ENCODE assay signal across 10 mouse cellular contexts in the genomic region with DNA sequence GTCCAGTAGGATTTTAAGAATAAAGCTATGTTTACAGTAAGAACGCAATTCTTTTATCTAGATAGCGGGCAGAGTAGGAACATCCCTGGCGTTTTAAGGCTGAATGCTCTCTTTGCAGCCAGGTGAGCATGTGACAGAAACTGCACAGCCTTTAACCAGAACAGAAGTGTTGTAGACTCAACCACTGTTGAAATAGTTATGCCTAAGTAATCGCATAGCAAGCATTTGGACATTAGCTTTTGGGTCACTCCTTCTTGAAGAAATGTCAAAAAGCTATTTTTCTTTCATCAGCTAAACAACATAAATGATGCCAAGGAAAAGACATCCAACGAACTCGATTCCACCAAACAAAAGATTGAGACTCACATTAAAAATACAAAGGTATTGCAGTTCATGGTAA.
A peak's percentile ranks its signal among the peaks of the same experiment; 100 is the strongest.
DNase-seq lines count a peak whose midpoint lies in the region; ATAC-seq and TF ChIP-seq lines count a peak whose summit lies in the region.
"Had no signal": no experiment of that assay in that cellular context is flagged by ENCODE, and none has a peak within 500 bp of the region (broad histone marks: within the 10 kb centered on the region; RNA-seq: fewer than 3 reads in every experiment).

No protein-coding gene starts in this region.

- H3K4me2 ChIP-seq in kidney, embryonic 16.5 days (replicated peaks; ENCODE audit: low read depth, low read length): peak overlapping the region; percentile 43
- H3K4me2 ChIP-seq in forebrain, embryonic 12.5 days: peak overlapping the region; percentile 35
- H3K4me2 ChIP-seq in hindbrain, postnatal 0 days (ENCODE audit: low read depth, low read length): peak overlapping the region; percentile 45
- peak overlapping the region; percentile 44 for H3K4me2 ChIP-seq in neural tube, embryonic 13.5 days

- WGBS in kidney, embryonic 16.5 days: 52% methylated on average over 6 of the region's 6 CpGs
- 44% methylated on average over 6 of the region's 6 CpGs for WGBS in kidney, adult 2 months
- WGBS in forebrain, embryonic 12.5 days: 46% methylated on average over 6 of the region's 6 CpGs
- 23% methylated on average over 6 of the region's 6 CpGs for WGBS in hindbrain, postnatal 0 days
- WGBS in neural tube, embryonic 13.5 days: 42% methylated on average over 6 of the region's 6 CpGs

- no peaks in the 10 kb centered on the region for H3K27me3 ChIP-seq in kidney, embryonic 16.5 days (ENCODE audit: insufficient read depth, low read length)
- H3K27me3 ChIP-seq in kidney, adult 2 months (replicated peaks; ENCODE audit: control insufficient read depth, insufficient read depth, low read length): no peaks in the 10 kb centered on the region
- H3K27me3 ChIP-seq in forebrain, embryonic 12.5 days: no peaks in the 10 kb centered on the region
- H3K27me3 ChIP-seq in hindbrain, postnatal 0 days (ENCODE audit: insufficient read depth, low read length): no peaks in the 10 kb centered on the region
- H3K27me3 ChIP-seq in neural tube, embryonic 13.5 days: no peaks in the 10 kb centered on the region

- H3K9ac ChIP-seq in kidney, embryonic 16.5 days (replicated peaks; ENCODE audit: low read length): no peak overlapping the region
- H3K9ac ChIP-seq in forebrain, embryonic 12.5 days: no peak overlapping the region
- no peak overlapping the region for H3K9ac ChIP-seq in hindbrain, postnatal 0 days (replicated peaks; ENCODE audit: low read length)
- 0 out of 2 replicates have a peak overlapping the region, but pooled peaks have one; percentile 27 for H3K9ac ChIP-seq in neural tube, embryonic 13.5 days

- DNase-seq in kidney, adult 2 months: no peak
- DNase-seq in hindbrain, postnatal 0 days (ENCODE audit: low spot score): peak; percentile 19
- no peak for DNase-seq in MN1 (ENCODE audit: low spot score)
- no peak for DNase-seq in ovary, adult 18-20 months (ENCODE audit: low spot score)
- DNase-seq: spleen, adult 18-20 months had no signal

- 0 out of 2 replicates have a peak overlapping the region, but pooled peaks have one; percentile 16 for H3K27ac ChIP-seq in kidney, embryonic 16.5 days (ENCODE audit: low read length)
- no peak overlapping the region for H3K27ac ChIP-seq in kidney, adult 2 months (ENCODE audit: insufficient read depth, low read depth, low read length)
- H3K27ac ChIP-seq in forebrain, embryonic 12.5 days: 0 out of 2 replicates have a peak overlapping the region, but pooled peaks have one; percentile 3
- H3K27ac ChIP-seq in hindbrain, postnatal 0 days: peak overlapping the region; percentile 60; the same call in 1 of the 2 replicates
- peak overlapping the region; percentile 29; the same call in 1 of the 2 replicates for H3K27ac ChIP-seq in neural tube, embryonic 13.5 days (replicated peaks)

- no peak for TF ChIP-seq CTCF in kidney, adult 2 months (conservative IDR thresholded peaks at IDR 0.05; ENCODE audit: insufficient read depth, insufficient read length, low read depth, low read length)
- no peak for TF ChIP-seq CTCF in hindbrain, postnatal 0 days (IDR thresholded peaks at IDR 0.05; ENCODE audit: low read depth)

- peaks cover 16% of the 10 kb centered on the region; the same call in 1 of the 2 replicates for H3K4me1 ChIP-seq in kidney, embryonic 16.5 days (ENCODE audit: insufficient read depth, low read length)
- H3K4me1 ChIP-seq in kidney, adult 2 months (ENCODE audit: control insufficient read depth, insufficient read depth, low read length): peaks cover 3% of the 10 kb centered on the region; the same call in 1 of the 2 replicates
- H3K4me1 ChIP-seq in forebrain, embryonic 12.5 days: peaks cover 14% of the 10 kb centered on the region
- peaks cover 5% of the 10 kb centered on the region; the same call in 1 of the 2 replicates for H3K4me1 ChIP-seq in hindbrain, postnatal 0 days (ENCODE audit: insufficient read depth, low read length)
- H3K4me1 ChIP-seq in neural tube, embryonic 13.5 days (replicated peaks): peaks cover 10% of the 10 kb centered on the region

- H3K9me3 ChIP-seq in kidney, embryonic 16.5 days (ENCODE audit: low read length): no peaks in the 10 kb centered on the region
- H3K9me3 ChIP-seq in forebrain, embryonic 12.5 days: no peaks in the 10 kb centered on the region
- H3K9me3 ChIP-seq in hindbrain, postnatal 0 days (ENCODE audit: low read length): no peaks in the 10 kb centered on the region
- no peaks in the 10 kb centered on the region for H3K9me3 ChIP-seq in neural tube, embryonic 13.5 days

- no peak for TF ChIP-seq POLR2A in kidney, adult 2 months (IDR thresholded peaks at IDR 0.05; ENCODE audit: low read depth, low read length)

- H3K4me3 ChIP-seq in kidney, embryonic 16.5 days (ENCODE audit: low read length): no peak overlapping the region
- H3K4me3 ChIP-seq in kidney, adult 2 months (ENCODE audit: insufficient read depth, low read depth, low read length): no peak overlapping the region
- H3K4me3 ChIP-seq in forebrain, embryonic 12.5 days (replicated peaks): no peak overlapping the region
- no peak overlapping the region for H3K4me3 ChIP-seq in hindbrain, postnatal 0 days (ENCODE audit: low read length)
- H3K4me3 ChIP-seq in neural tube, embryonic 13.5 days: peak overlapping the region; percentile 13

- no peaks in the 10 kb centered on the region for H3K36me3 ChIP-seq in kidney, embryonic 16.5 days (ENCODE audit: insufficient read depth, low read length)
- H3K36me3 ChIP-seq in kidney, adult 2 months (ENCODE audit: control insufficient read depth, insufficient read depth, low read length): no peaks in the 10 kb centered on the region
- no peaks in the 10 kb centered on the region for H3K36me3 ChIP-seq in forebrain, embryonic 12.5 days (replicated peaks)
- H3K36me3 ChIP-seq in hindbrain, postnatal 0 days (ENCODE audit: insufficient read depth, low read length): no peaks in the 10 kb centered on the region
- H3K36me3 ChIP-seq in neural tube, embryonic 13.5 days: no peaks in the 10 kb centered on the region

- 0 out of 2 replicates have a peak, but pooled peaks have one; percentile 10 for ATAC-seq in kidney, embryonic 16.5 days (ENCODE audit: low FRiP score, low TSS enrichment)
- ATAC-seq in forebrain, embryonic 12.5 days (ENCODE audit: low FRiP score): 0 out of 2 replicates have a peak, but pooled peaks have one; percentile 14
- ATAC-seq in hindbrain, postnatal 0 days: no peak; the same call in 1 of the 2 replicates
- 0 out of 2 replicates have a peak, but pooled peaks have one; percentile 21 for ATAC-seq in neural tube, embryonic 13.5 days (ENCODE audit: low read depth)
- no peak for ATAC-seq in CD4-positive, CD25-positive, alpha-beta regulatory T cell, adult 4 months
- ATAC-seq: activated CD4-positive, CD25-positive, alpha-beta regulatory T cell, adult 4 months had no signal

Comparison
In these comparisons a context has a peak if more than half of its experiments do, and no peak if none do; other contexts are left out.
1. ATAC-seq: peak in kidney, embryonic 16.5 days (single experiment), forebrain, embryonic 12.5 days (single experiment) and neural tube, embryonic 13.5 days (single experiment); none in hindbrain, postnatal 0 days (single experiment) and CD4-positive, CD25-positive, alpha-beta regulatory T cell, adult 4 months (single experiment).
2. Peak in every context shown above with its lines, with median percentiles within 50 percentile points of each other: H3K4me2 ChIP-seq.